Mouse (Mus musculus) E14TG2a.4 (cell line): ENCODE data around the gene Ehd1.

ENCODE experiments used
- H3K27me3 ChIP-seq: 2 replicates; pipeline ENCODE4 v1.6.1; 2014; ENCODE audit warnings: low read length, control low read depth; ENCODE audit not compliant: insufficient read depth
- H3K36me3 ChIP-seq: 2 replicates; pipeline ENCODE4 v1.6.1; 2014; ENCODE audit warnings: low read length, control low read depth; ENCODE audit not compliant: insufficient read depth
- H3K4me1 ChIP-seq: replicated peaks from 2 replicates; pipeline ENCODE4 v1.6.1; 2014; ENCODE audit warnings: low read depth, low read length, control low read depth
- H3K4me3 ChIP-seq: replicated peaks from 2 replicates; pipeline ENCODE4 v1.5.1; 2014; ENCODE audit warnings: mild to moderate bottlenecking, low read length
- H3K9me3 ChIP-seq: 2 replicates; pipeline ENCODE4 v1.6.1; 2014; ENCODE audit warnings: low read length, control low read depth
- CTCF ChIP-seq: conservative IDR thresholded peaks from 2 replicates; pipeline ENCODE4 v1.5.1; 2014; ENCODE audit warnings: low read length
- NANOG ChIP-seq: IDR thresholded peaks from 2 replicates; pipeline ENCODE4 v1.6.1; 2014; ENCODE audit warnings: borderline replicate concordance, low read length, mixed read lengths
- POU5F1 ChIP-seq: IDR thresholded peaks from 2 replicates; pipeline ENCODE4 v1.6.1; 2014; ENCODE audit warnings: low read length, borderline replicate concordance

Gene Ehd1

DNA sequence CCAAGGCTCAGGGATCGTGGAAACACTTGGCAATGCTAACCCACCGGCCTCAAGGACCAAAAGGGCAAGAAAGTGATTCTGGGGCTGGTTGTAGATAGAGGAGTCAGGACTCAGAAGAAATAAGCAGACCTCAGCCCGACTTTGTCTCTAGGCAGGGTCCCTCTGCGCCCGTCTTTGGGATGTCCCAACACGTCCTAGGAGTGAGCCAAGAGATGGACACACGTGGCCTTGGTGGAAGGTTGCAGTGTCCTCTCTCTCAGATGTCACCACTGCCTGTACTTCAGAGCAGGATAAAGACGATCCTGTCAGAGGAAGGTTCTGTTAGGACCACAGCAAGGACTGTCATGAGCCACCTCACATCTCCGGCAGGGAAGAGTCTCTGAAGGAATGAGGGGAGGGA lies 5.9 kb upstream of the Ehd1 start:
- H3K36me3 ChIP-seq: peaks cover 15% of the 10 kb centered on the region
- H3K4me1 ChIP-seq: peaks cover 89% of the 10 kb centered on the region
- no peaks in the 10 kb centered on the region for H3K9me3 ChIP-seq
- peak overlapping the region; percentile 50 for H3K4me3 ChIP-seq
- no peaks in the 10 kb centered on the region for H3K27me3 ChIP-seq
- TF ChIP-seq CTCF (no peak), POU5F1 (no peak), NANOG (no peak)

DNA sequence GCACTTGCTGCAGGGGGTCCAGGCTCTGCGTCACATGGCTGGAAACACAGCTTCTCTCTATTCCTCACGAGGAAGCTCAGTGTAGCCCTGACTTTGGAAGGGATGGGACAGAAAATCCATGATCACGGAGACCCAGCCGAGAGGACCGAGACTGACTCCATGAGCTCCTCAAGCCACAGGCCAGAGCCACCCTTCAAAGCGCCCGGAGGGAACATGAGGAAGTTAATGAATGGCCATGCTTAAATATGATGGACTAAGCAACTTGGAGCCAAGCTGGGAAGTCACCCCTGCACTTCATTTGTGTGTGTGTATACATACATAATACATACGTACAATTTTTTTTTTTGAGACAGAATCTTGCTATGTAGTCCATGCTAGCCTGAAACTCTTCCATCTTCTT lies 5.3 kb upstream of the Ehd1 start:
- Histone ChIP-seq H3K4me3 (peak overlapping the region; percentile 50), H3K27me3 (no peaks in the 10 kb centered on the region), H3K4me1 (peaks cover 93% of the 10 kb centered on the region), H3K9me3 (no peaks in the 10 kb centered on the region), H3K36me3 (peaks cover 15% of the 10 kb centered on the region)
- TF ChIP-seq NANOG (no peak), POU5F1 (no peak), CTCF (no peak)

DNA sequence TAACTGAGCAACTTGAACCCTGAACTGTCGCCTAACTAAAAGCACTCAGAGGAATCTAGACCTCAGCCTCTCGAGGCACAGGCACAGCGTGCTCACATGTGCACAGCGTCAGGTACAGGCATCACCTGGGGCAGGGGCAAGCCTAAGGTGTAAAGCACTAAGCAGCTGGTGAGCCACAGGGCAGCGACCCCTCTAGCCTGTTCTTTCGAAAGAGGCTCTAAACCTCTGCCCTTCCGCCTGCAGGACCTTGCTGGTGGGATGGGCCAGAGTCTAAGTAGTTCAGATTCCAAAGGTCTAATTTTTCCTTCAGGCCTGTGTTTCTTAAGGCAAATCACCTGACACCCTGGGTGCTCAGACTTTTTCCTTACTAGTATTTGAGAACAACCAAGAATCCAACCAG lies 4.5 kb upstream of the Ehd1 start:
- TF ChIP-seq CTCF: no peak
- TF ChIP-seq NANOG: no peak
- TF ChIP-seq POU5F1: no peak
- H3K36me3 ChIP-seq: peaks cover 15% of the 10 kb centered on the region
- H3K9me3 ChIP-seq: no peaks in the 10 kb centered on the region
- peaks cover 93% of the 10 kb centered on the region for H3K4me1 ChIP-seq
- no peaks in the 10 kb centered on the region for H3K27me3 ChIP-seq
- H3K4me3 ChIP-seq: 0 out of 2 replicates have a peak overlapping the region, but pooled peaks have one; percentile 50

DNA sequence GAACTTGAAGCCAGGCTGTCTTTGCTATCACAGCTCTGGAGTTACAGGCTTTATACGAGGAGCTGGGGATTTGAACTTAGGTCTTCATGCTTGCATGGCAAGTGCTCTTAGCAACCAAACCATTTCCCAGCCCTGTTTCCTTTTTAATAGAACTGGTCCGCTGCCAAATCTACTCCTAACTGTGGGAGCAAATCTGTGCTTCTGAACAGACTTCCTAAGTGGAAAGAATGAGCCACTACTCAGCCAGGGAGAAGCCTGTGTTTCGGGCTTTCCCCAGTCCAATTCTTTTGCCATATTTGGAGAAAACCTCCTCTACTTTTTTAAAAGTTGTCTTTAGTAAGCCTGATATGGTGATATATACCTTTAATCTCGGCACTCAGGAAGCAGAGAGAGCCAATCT lies 3.8 kb upstream of the Ehd1 start:
- TF ChIP-seq CTCF: no peak
- TF ChIP-seq NANOG: no peak
- no peak for TF ChIP-seq POU5F1
- H3K4me1 ChIP-seq: peaks cover 90% of the 10 kb centered on the region
- H3K9me3 ChIP-seq: no peaks in the 10 kb centered on the region
- H3K27me3 ChIP-seq: no peaks in the 10 kb centered on the region
- peaks cover 15% of the 10 kb centered on the region for H3K36me3 ChIP-seq
- no peak overlapping the region for H3K4me3 ChIP-seq

DNA sequence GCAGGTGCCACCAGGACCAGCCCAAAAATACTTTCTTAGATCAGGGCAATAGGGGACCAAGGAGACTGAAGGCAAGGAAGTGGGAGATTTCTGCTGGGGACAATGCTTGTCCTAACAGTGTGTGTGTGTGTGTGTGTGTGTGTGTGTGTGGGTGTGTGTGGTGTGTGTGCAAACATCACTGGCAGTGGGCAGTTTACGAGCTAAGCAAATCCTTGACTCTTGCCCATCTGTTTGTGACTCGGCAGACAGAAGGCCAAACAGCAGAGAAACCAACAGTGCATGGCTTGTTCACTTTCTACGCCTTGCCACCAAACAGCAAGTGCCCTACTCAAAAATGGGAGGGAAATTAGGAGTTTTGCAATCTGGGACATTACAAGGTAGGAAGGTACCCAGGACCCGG lies 2.9 kb upstream of the Ehd1 start:
- H3K4me3 ChIP-seq: no peak overlapping the region
- H3K36me3 ChIP-seq: peaks cover 17% of the 10 kb centered on the region
- TF ChIP-seq POU5F1 (no peak), CTCF (no peak), NANOG (no peak)
- no peaks in the 10 kb centered on the region for H3K9me3 ChIP-seq
- H3K27me3 ChIP-seq: no peaks in the 10 kb centered on the region
- H3K4me1 ChIP-seq: peaks cover 90% of the 10 kb centered on the region

DNA sequence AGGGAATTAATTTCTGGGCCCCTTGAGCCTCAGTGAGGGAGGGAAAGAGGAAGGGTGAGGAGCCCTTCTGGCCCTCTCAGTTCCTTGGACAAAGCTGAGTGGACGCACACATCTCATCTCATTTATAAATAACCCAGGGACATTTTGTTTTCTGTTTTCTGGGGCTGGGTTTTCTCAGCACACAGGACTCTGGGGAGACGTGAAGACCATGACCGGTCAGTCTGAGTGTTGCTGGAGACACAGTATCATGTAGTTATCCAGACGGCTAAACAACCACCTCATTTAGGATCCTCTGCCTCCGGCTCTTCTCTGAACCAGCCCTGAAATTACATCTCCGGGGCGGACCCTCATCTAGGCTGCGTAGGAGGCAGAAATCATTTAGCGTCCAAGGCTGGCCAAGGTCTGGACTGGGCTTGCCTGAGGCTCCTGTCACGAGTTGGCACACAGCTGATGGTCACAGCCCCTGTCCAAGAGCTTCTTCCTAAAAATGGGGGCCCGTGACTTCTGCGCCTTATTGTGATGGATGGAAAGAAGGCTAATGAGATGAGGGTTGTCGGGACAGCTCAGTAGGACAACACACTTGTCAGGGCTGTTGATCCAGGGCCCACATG lies 2.4 kb upstream of the Ehd1 start:
- TF ChIP-seq NANOG: no peak
- TF ChIP-seq POU5F1: no peak
- no peak for TF ChIP-seq CTCF
- no peaks in the 10 kb centered on the region for H3K9me3 ChIP-seq
- peaks cover 22% of the 10 kb centered on the region for H3K36me3 ChIP-seq
- H3K4me1 ChIP-seq: peaks cover 90% of the 10 kb centered on the region
- H3K4me3 ChIP-seq: no peak overlapping the region
- H3K27me3 ChIP-seq: no peaks in the 10 kb centered on the region

DNA sequence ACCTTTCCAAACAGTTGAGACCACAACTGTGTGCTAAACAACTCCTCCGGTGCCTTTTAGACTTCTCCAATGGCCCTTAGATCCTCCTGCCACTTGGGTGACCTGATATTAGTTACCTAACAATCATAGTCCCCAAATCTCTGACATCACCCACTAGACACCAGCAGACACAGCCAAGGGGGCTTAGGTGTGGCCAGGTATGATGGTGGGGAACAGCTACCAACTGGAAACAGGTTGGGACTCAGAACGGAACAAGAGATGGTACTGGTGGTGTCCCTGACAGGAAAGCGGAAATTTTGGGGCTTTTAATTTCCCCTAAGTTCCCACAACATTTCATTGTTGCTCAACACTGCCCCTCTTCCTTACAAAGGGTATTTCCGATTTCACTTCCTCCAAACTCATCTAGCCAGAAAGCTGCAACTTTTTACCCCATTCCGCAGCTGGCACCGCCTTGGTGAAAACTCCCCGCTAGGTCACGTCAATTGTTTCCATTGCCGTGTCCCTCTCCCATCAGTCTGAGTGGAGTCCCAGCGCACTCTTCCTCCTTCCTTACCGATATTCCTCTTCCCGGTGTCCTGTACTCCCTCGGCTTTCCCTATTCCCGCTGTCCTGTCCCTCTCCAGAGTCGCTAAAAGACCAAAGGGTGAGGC lies 660 bp upstream of the Ehd1 start:
- Histone ChIP-seq H3K36me3 (peaks cover 40% of the 10 kb centered on the region), H3K9me3 (no peaks in the 10 kb centered on the region), H3K4me1 (peaks cover 90% of the 10 kb centered on the region), H3K27me3 (no peaks in the 10 kb centered on the region), H3K4me3 (peak overlapping the region; percentile 98)
- no peak for TF ChIP-seq NANOG
- no peak for TF ChIP-seq CTCF
- no peak for TF ChIP-seq POU5F1

DNA sequence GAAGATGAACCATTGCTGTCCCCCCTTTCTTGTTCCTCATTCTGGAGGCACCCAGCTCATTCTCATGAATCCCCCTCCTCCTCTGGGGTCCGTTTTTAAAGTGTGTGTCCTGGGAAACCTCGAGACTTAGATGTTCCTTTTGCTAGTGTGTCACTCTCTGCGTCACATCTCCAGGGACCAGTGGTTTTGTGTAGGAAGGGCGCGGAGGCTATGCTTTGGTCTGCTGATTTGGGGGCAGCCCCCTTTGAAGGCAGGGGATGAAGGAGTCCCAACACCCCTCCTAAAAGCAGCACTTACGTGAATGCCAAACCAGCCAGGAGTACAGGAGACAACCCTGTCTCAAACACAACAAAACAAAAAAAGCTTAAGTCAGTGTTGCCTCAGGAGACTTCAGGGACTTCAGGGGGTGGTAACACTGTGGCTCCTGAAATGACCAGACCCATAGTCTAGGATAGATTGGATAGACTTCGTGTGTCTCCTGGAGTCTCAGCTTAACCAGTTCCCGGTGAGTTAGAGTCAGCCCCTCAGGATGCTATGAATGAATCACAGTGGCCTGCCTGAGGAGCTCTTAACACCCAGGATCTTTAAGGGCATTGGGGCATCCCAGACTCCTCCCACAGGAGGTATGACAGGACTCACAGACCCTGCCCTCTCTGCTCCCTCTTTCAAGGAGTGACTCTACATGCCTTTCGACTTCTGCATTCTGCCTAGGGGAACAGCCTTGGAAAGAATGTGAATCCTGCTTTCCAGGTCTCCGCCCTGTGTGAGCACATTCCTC lies 1.3 kb downstream of the Ehd1 start:
- peaks cover 60% of the 10 kb centered on the region for H3K36me3 ChIP-seq
- peaks cover 90% of the 10 kb centered on the region for H3K4me1 ChIP-seq
- H3K27me3 ChIP-seq: no peaks in the 10 kb centered on the region
- H3K4me3 ChIP-seq: peak overlapping the region; percentile 98
- H3K9me3 ChIP-seq: no peaks in the 10 kb centered on the region
- no peak for TF ChIP-seq POU5F1
- TF ChIP-seq CTCF: no peak
- no peak for TF ChIP-seq NANOG
